Mouse (Mus musculus) layer of hippocampus, postnatal 25 days (tissue): ENCODE measurements around the gene Syt17. TPM values are rescaled to one million over a fixed set of nuclear protein-coding genes. Genes with fewer than 3 reads are reported as not detected.
A peak's percentile ranks its signal among the peaks of the same experiment; 100 is the strongest.
"Not testable (repeated sequence)": the region's sequence is repeated elsewhere in the genome, so short reads cannot be mapped to it uniquely, and the experiment has no call there.

ENCODE experiments used
- DNase-seq, 2 experiments: peaks; one replicate each; pipeline ENCODE4 v3.0.0; 2022; ENCODE audit warnings: mixed read lengths in 2 of 2, low spot score in 1 of 2; ENCODE audit errors: extremely low spot score in 1 of 2
- total RNA-seq, 2 experiments: library from RNA; stranded (reverse); gene quantifications; 2 replicates each; pipeline ENCODE4 v1.2.3; 2021

Gene Syt17
- total RNA-seq, 2 experiments from 2014 or later: 86.1 to 99.6 TPM

- DNase-seq: no peak
Measured at GRCm38 (mm10) chr7:118390705-118391104, 57.3 kb downstream of the Syt17 start.

GRCm38 (mm10) chr7:118380996-118381395, 67.0 kb downstream of the Syt17 start:
- no peak for DNase-seq

GRCm38 (mm10) chr7:118380056-118380455, 68.0 kb downstream of the Syt17 start:
- no peak for DNase-seq

- DNase-seq: no peak
Measured at GRCm38 (mm10) chr7:118376590-118376989, 71.4 kb downstream of the Syt17 start.

GRCm38 (mm10) chr7:118375341-118375740, 72.7 kb downstream of the Syt17 start:
- no peak for DNase-seq

GRCm38 (mm10) chr7:118371361-118371760, 76.7 kb downstream of the Syt17 start:
- peak in 1 of 2 experiments; percentile 17 for DNase-seq

- DNase-seq: no peak
Measured at GRCm38 (mm10) chr7:118369705-118370104, 78.3 kb downstream of the Syt17 start.

- DNase-seq: no peak
Measured at GRCm38 (mm10) chr7:118365902-118366301, 82.1 kb downstream of the Syt17 start.

GRCm38 (mm10) chr7:118365251-118365650, 82.8 kb downstream of the Syt17 start:
- no peak for DNase-seq

- peak; percentile 78 to 87 for DNase-seq
Measured at GRCm38 (mm10) chr7:118364353-118365007, 83.5 kb downstream of the Syt17 start.

- no peak for DNase-seq
Measured at GRCm38 (mm10) chr7:118363587-118364233, 84.3 kb downstream of the Syt17 start.

- no peak for DNase-seq
Measured at GRCm38 (mm10) chr7:118362931-118363330, 85.1 kb downstream of the Syt17 start.

- DNase-seq: no peak
Measured at GRCm38 (mm10) chr7:118362258-118362657, 85.8 kb downstream of the Syt17 start.

GRCm38 (mm10) chr7:118358977-118359376, 89.0 kb downstream of the Syt17 start:
- DNase-seq: no peak

GRCm38 (mm10) chr7:118356410-118357005, 91.5 kb downstream of the Syt17 start:
- DNase-seq: not testable (repeated sequence)

GRCm38 (mm10) chr7:118350840-118351239, 97.2 kb downstream of the Syt17 start:
- DNase-seq: no peak

- no peak for DNase-seq
Measured at GRCm38 (mm10) chr7:118346943-118347342, 101.1 kb downstream of the Syt17 start.

GRCm38 (mm10) chr7:118346432-118346831, 101.6 kb downstream of the Syt17 start:
- no peak for DNase-seq

- no peak for DNase-seq
Measured at GRCm38 (mm10) chr7:118345396-118345795, 102.6 kb downstream of the Syt17 start.

GRCm38 (mm10) chr7:118344701-118345100, 103.3 kb downstream of the Syt17 start:
- DNase-seq: no peak
